Mouse (Mus musculus) thymus, adult 2 months (tissue): ENCODE measurements around the gene Igf1r.

Experiments
- CTCF ChIP-seq: fragments of 200-500 bp; IDR thresholded peaks from 2 replicates; pipeline ENCODE4 v1.5.1; 2012; ENCODE audit warnings: mild to moderate bottlenecking, control low read depth, low read length, moderate library complexity, borderline replicate concordance; ENCODE audit not compliant: control insufficient read depth, poor library complexity, insufficient read depth; ENCODE audit errors: extremely low read depth
- POLR2A ChIP-seq: fragments of 200-500 bp; IDR thresholded peaks from 2 replicates; pipeline ENCODE4 v1.6.1; 2012; ENCODE audit warnings: mild to moderate bottlenecking, low read length, control low read depth, moderate library complexity; ENCODE audit not compliant: control insufficient read depth, poor library complexity, insufficient read depth; ENCODE audit errors: extremely low read depth

- TF ChIP-seq CTCF (no peak), POLR2A (peak; percentile 68)
Observed at GRCm38 (mm10) chr7:68129077-68129511, 176.5 kb downstream of the Igf1r start.
